Mouse (Mus musculus): ENCODE results near the gene Mageb18. TPM values are rescaled to one million over a fixed set of nuclear protein-coding genes. Genes with fewer than 3 reads are reported as not detected.
"Not testable (repeated sequence)": the region's sequence is repeated elsewhere in the genome, so short reads cannot be mapped to it uniquely, and the experiment has no call there.

The Mageb18 gene
- under 1 TPM; 0.51 to 0.54 TPM for total RNA-seq (2021)
- long read RNA-seq, experiment 1 = 0 reads
- long read RNA-seq, experiment 2, partial matches to known transcripts = 0 of 1 reads
- long read RNA-seq, experiment 2, other reads (novel, unspliced or antisense) = 1 of 1 reads

- DNase-seq = no peak
Observed at GRCm38 (mm10) chrX:92599472-92599871, at the start of gene Mageb18. Mageb18 (minus strand) TSS chrX:92599572.

GRCm38 (mm10) chrX:92612788-92613187, 13.4 kb upstream of the Mageb18 start:
- no peak for DNase-seq

- DNase-seq = no peak
Observed at GRCm38 (mm10) chrX:92610466-92610865, 11.1 kb upstream of the Mageb18 start.

GRCm38 (mm10) chrX:92597324-92597723, 2.0 kb downstream of the Mageb18 start:
- DNase-seq = peak; percentile 17

- no peak for DNase-seq
Observed at GRCm38 (mm10) chrX:92527826-92528225, 71.5 kb downstream of the Mageb18 start.

GRCm38 (mm10) chrX:92498254-92498653, 101.1 kb downstream of the Mageb18 start:
- DNase-seq = no peak

- DNase-seq = not testable (repeated sequence)
Observed at GRCm38 (mm10) chrX:92489649-92490048, 109.7 kb downstream of the Mageb18 start, which contains the start of gene Gm5941. Gm5941 (plus strand) TSS chrX:92489949.

GRCm38 (mm10) chrX:92464773-92465172, 134.6 kb downstream of the Mageb18 start:
- no peak for DNase-seq

GRCm38 (mm10) chrX:92460496-92460895, 138.9 kb downstream of the Mageb18 start:
- no peak for DNase-seq

GRCm38 (mm10) chrX:92387384-92387783, 212.0 kb downstream of the Mageb18 start:
- DNase-seq = peak; percentile 1

- DNase-seq = peak; percentile 69
Observed at GRCm38 (mm10) chrX:92342924-92343323, 256.4 kb downstream of the Mageb18 start.

GRCm38 (mm10) chrX:92340906-92341305, 258.5 kb downstream of the Mageb18 start:
- DNase-seq = no peak

- DNase-seq = no peak
Observed at GRCm38 (mm10) chrX:92339551-92339950, 259.8 kb downstream of the Mageb18 start.

- DNase-seq = no peak
Observed at GRCm38 (mm10) chrX:92333459-92333858, 265.9 kb downstream of the Mageb18 start.

- DNase-seq = no peak
Observed at GRCm38 (mm10) chrX:92323599-92323998, 275.8 kb downstream of the Mageb18 start.

- DNase-seq = no peak
Observed at GRCm38 (mm10) chrX:92280619-92281018, 318.8 kb downstream of the Mageb18 start.

Other genes starting within 250 kb of the Mageb18 start
- not detected for gene Gm5941, start 109.6 kb downstream of the Mageb18 start, total RNA-seq (2021)